Mouse (Mus musculus): ENCODE data around the gene Tmem14c.

GRCm38 (mm10) chr13:41067618-41068017 lies 51.5 kb downstream of the Tmem14c start:
- TF ChIP-seq CTCF (IDR thresholded peaks at IDR 0.05; ENCODE audit: low read depth, low read length) (no peak), POLR2A (IDR thresholded peaks at IDR 0.05; ENCODE audit: borderline replicate concordance, low read depth, low read length) (no peak)
